Mouse (Mus musculus) embryonic facial prominence, embryonic 10.5 days (tissue): ENCODE results near the gene Cfb. TPM values are rescaled to one million over a fixed set of nuclear protein-coding genes. Genes with fewer than 3 reads are reported as not detected.
"Not testable (repeated sequence)": the region's sequence is repeated elsewhere in the genome, so short reads cannot be mapped to it uniquely, and the experiment has no call there.

Source experiments
- DNase-seq: peaks from one replicate; pipeline ENCODE4 v3.0.0-alpha.2; 2017; ENCODE audit warnings: low spot score
- H3K27ac ChIP-seq: fragments of 300-500 bp; sonication (generic); replicated peaks from 2 replicates; pipeline ENCODE4 v1.5.1; 2016; ENCODE audit warnings: mild to moderate bottlenecking
- H3K27me3 ChIP-seq: fragments of 300-500 bp; sonication (generic); replicated peaks from 2 replicates; pipeline ENCODE4 v1.6.1; 2016; ENCODE audit warnings: low read depth, mild to moderate bottlenecking; ENCODE audit not compliant: poor library complexity, severe bottlenecking
- H3K36me3 ChIP-seq: fragments of 300-500 bp; sonication (generic); replicated peaks from 2 replicates; pipeline ENCODE4 v1.6.1; 2016; ENCODE audit warnings: mild to moderate bottlenecking, moderate library complexity
- H3K4me1 ChIP-seq: fragments of 300-500 bp; sonication (generic); 2 replicates; pipeline ENCODE4 v1.6.1; 2016
- H3K4me3 ChIP-seq: fragments of 300-500 bp; sonication (generic); 2 replicates; pipeline ENCODE4 v1.5.1; 2016; ENCODE audit warnings: mild to moderate bottlenecking, moderate library complexity
- H3K9me3 ChIP-seq: fragments of 300-500 bp; sonication (generic); 2 replicates; pipeline ENCODE4 v1.6.1; 2016; ENCODE audit warnings: mild to moderate bottlenecking
- WGBS: fragments of 180-500 bp; shearing (Covaris S2); methylation state at CpG from one replicate; pipeline ENCODE4 v1.1.7; 2016; 5-methylcytosine and 5-hydroxymethylcytosine counted together
- microRNA-seq: library from miRNA; unstranded; fragments of <30 nt; microRNA quantifications from one replicate; pipeline ENCODE4, GENCODE M21; 2017
- polyA plus RNA-seq: library from polyadenylated mRNA; unstranded; fragments of >200 nt; fragmentation: Nextera tagmentation; extraction: Ambion mirVana; gene quantifications from 2 replicates; pipeline ENCODE4 v1.2.1, GENCODE M21; 2016

Gene Cfb
- polyA plus RNA-seq, 1 experiment from 2014 or later = 2.6 TPM

DNA sequence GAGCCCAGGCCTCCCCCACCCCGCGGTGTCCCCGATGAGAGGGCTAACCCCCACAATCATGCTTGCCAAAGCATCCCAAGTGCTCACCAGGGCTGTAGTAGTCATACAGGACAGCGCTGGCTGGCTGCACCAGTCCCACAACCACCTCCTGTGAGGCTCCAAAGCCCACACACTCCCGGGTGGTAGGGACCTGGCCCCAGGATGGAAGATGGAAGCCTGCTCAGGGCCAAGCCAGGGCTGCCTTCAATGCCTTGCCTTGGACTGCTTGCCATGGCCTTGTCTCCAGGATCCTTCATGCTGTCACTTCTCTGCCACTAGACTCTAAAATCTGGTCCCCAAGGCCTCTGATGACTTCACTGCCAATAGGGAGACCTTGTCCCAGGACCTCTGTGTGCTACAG lies 51.9 kb downstream of the Cfb start:
- WGBS = 88% methylated on average over 5 of the region's 5 CpGs
- not testable (repeated sequence) for H3K27me3 ChIP-seq, H3K4me1 ChIP-seq

DNA sequence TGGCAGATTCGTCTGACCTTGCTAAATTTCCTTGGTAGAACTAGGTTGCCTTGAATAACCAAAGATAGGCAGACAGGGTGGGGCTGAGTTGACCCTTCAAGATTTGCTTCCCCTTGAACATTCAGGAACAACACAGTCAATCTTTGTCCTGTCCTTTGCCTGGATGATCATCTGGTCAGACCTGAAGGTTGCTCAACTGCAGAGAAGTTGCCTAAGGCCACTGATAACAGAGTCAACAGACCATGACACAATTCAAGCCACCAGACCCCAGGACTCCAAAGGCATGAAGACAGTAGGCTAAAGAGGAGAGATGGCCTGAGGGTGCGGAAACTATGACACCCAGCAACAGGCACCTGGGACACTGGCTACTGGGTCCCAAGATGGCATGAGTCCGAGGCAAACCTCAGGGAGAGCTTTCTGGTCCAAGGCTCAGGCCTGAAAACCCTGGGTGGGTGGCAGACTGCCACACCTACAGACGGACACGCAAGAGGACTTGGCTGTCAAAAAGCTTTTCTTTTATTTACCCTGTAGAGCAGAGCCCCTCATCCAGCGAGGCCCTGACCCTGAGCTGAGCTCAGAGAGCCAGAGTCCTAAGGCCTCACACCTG lies 53.6 kb downstream of the Cfb start:
- Histone ChIP-seq H3K27me3 (no peaks in the 10 kb centered on the region), H3K4me1 (0 out of 2 replicates have a peak, but pooled peaks cover 5% of the 10 kb centered on the region), H3K36me3 (no peaks in the 10 kb centered on the region), H3K27ac (no peak overlapping the region), H3K4me3 (no peak overlapping the region), H3K9me3 (peaks cover 10% of the 10 kb centered on the region)
- whole genome bisulfite sequencing = 83% methylated on average over 6 of the region's 6 CpGs
- no peak for DNase-seq

More for the DNA sequence above, 51.9 kb downstream of the Cfb start:
- DNase-seq, H3K4me3 ChIP-seq, H3K36me3 ChIP-seq, H3K9me3 ChIP-seq, H3K27ac ChIP-seq: not testable (repeated sequence)

DNA sequence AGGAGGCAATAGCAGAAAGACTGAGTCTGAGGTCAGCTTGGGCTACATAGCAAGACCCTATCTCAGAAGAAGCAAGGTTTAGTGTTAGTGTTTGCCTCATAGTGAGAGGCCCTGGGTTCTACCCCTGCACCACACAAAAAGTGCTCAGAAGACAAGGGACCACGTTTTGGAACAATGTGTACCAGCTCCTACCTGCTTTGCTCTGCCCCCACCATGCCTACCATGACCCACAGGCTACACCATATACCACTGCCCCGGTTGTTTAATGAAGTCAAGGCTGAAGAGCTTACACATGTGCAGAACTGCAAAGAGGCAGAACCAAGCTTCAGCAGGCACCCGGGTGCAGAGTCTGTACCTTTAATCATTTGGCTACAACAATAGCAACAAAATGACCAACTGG lies 55.1 kb downstream of the Cfb start:
- Histone ChIP-seq H3K4me1 (0 out of 2 replicates have a peak, but pooled peaks cover 5% of the 10 kb centered on the region), H3K27me3 (no peaks in the 10 kb centered on the region), H3K27ac (no peak overlapping the region), H3K9me3 (peaks cover 10% of the 10 kb centered on the region), H3K36me3 (no peaks in the 10 kb centered on the region), H3K4me3 (no peak overlapping the region)
- 66% methylated on average over 3 of the region's 3 CpGs for WGBS
- no peak for DNase-seq

Small RNA genes within 50 kb of the gene (microRNA-seq; reads per million reads assigned to microRNA genes)
- gene Mir6970 (not detected), gene Mir6971 (1.8 reads per million), gene Mir6972 (not detected)

Other genes with a start within 250 kb of the Cfb start
- 4.0 and 4.2 TPM in 2 replicates for gene Egfl8, start 246.5 kb downstream of the Cfb start, polyA plus RNA-seq
- gene Ppt2, start 234.0 kb downstream of the Cfb start, polyA plus RNA-seq = 18.6 and 19.5 TPM in 2 replicates
- gene Prrt1, start 233.0 kb downstream of the Cfb start, polyA plus RNA-seq = 0.12 and 0.18 TPM in 2 replicates
- 16.6 and 17.3 TPM in 2 replicates for gene Fkbpl, start 217.8 kb downstream of the Cfb start, polyA plus RNA-seq
- gene Atf6b, start 215.4 kb downstream of the Cfb start, polyA plus RNA-seq = 103 and 104 TPM in 2 replicates
- 0.03 TPM in 1 of 2 replicates, not detected in the other for gene Tnxb, start 192.0 kb downstream of the Cfb start, polyA plus RNA-seq
- not detected in 2 replicates for gene C4b, start 118.6 kb downstream of the Cfb start, polyA plus RNA-seq
- gene Cyp21a1, start 58.0 kb downstream of the Cfb start, polyA plus RNA-seq = not detected in 2 replicates
- 24.6 and 26.4 TPM in 2 replicates for gene Stk19, start 25.6 kb downstream of the Cfb start, polyA plus RNA-seq
- gene Dxo, start 25.5 kb downstream of the Cfb start, polyA plus RNA-seq = 78.1 and 88.8 TPM in 2 replicates
- 57.1 and 57.3 TPM in 2 replicates for gene Skiv2l, start 12.3 kb downstream of the Cfb start, polyA plus RNA-seq
- 129 and 144 TPM in 2 replicates for gene Nelfe, start 12.1 kb downstream of the Cfb start, polyA plus RNA-seq
- gene Zbtb12, start 17.0 kb upstream of the Cfb start, polyA plus RNA-seq = 4.8 and 6.2 TPM in 2 replicates
- not detected in 2 replicates for gene Gm20547, start 19.5 kb upstream of the Cfb start, polyA plus RNA-seq
- gene C2, start 35.7 kb upstream of the Cfb start, polyA plus RNA-seq = 0.55 and 1.6 TPM in 2 replicates
- 96.5 and 103 TPM in 2 replicates for gene Ehmt2, start 36.0 kb upstream of the Cfb start, polyA plus RNA-seq
- gene Slc44a4, start 51.9 kb upstream of the Cfb start, polyA plus RNA-seq = 0.21 and 0.44 TPM in 2 replicates
- 14.0 and 19.3 TPM in 2 replicates for gene Neu1, start 68.7 kb upstream of the Cfb start, polyA plus RNA-seq
- gene Hspa1b, start 96.7 kb upstream of the Cfb start, polyA plus RNA-seq = 0.13 and 0.15 TPM in 2 replicates
- gene Gm20481, start 107.4 kb upstream of the Cfb start, polyA plus RNA-seq = not detected in 2 replicates
- gene Hspa1a, start 109.6 kb upstream of the Cfb start, polyA plus RNA-seq = 1.3 and 1.9 TPM in 2 replicates
- 1.1 TPM in 2 replicates for gene Hspa1l, start 110.2 kb upstream of the Cfb start, polyA plus RNA-seq
- gene Lsm2, start 119.3 kb upstream of the Cfb start, polyA plus RNA-seq = 339 and 361 TPM in 2 replicates
- gene Vars, start 138.5 kb upstream of the Cfb start, polyA plus RNA-seq = 197 and 223 TPM in 2 replicates
- 0.18 and 0.21 TPM in 2 replicates for gene Vwa7, start 154.1 kb upstream of the Cfb start, polyA plus RNA-seq
- 4.2 and 5.6 TPM in 2 replicates for gene Sapcd1, start 165.5 kb upstream of the Cfb start, polyA plus RNA-seq
- 3.9 and 4.4 TPM in 2 replicates for gene Msh5, start 184.2 kb upstream of the Cfb start, polyA plus RNA-seq
- gene Clic1, start 187.4 kb upstream of the Cfb start, polyA plus RNA-seq = 190 and 191 TPM in 2 replicates
- gene Ddah2, start 196.5 kb upstream of the Cfb start, polyA plus RNA-seq = 482 and 503 TPM in 2 replicates
- 0.31 and 0.35 TPM in 2 replicates for gene Ly6g6c, start 202.9 kb upstream of the Cfb start, polyA plus RNA-seq
- 0.52 and 0.93 TPM in 2 replicates for gene Mpig6b, start 203.7 kb upstream of the Cfb start, polyA plus RNA-seq
- 0.83 and 1.00 TPM in 2 replicates for gene Ly6g6e, start 214.4 kb upstream of the Cfb start, polyA plus RNA-seq
- gene Ly6g6d, start 215.5 kb upstream of the Cfb start, polyA plus RNA-seq = 1.3 TPM in 1 of 2 replicates, not detected in the other
- 0.51 and 0.62 TPM in 2 replicates for gene Ly6g6f, start 223.1 kb upstream of the Cfb start, polyA plus RNA-seq
- 59.4 and 60.0 TPM in 2 replicates for gene Abhd16a, start 226.7 kb upstream of the Cfb start, polyA plus RNA-seq
- not detected in 2 replicates for gene Ly6g5c, start 245.8 kb upstream of the Cfb start, polyA plus RNA-seq